Mouse (Mus musculus): ENCODE results near the gene Bend6. TPM values are rescaled to one million over a fixed set of nuclear protein-coding genes. Genes with fewer than 3 reads are reported as not detected.
A peak's percentile ranks its signal among the peaks of the same experiment; 100 is the strongest.

Bend6 gene
- total RNA-seq, 1 experiment: 0.89 TPM

- Histone ChIP-seq H3K36me3 (ENCODE audit: control insufficient read depth, insufficient read depth, low read length, poor library complexity, severe bottlenecking) (no peaks in the 10 kb centered on the region), H3K27ac (ENCODE audit: insufficient read depth, low read depth, low read length, poor library complexity, severe bottlenecking) (0 out of 2 replicates have a peak within 1 kb of the TSS, but pooled peaks have one; percentile 26), H3K4me1 (ENCODE audit: control insufficient read depth in 2 of 2, insufficient read depth in 2 of 2, low read length in 2 of 2, poor library complexity in 1 of 2) (peaks cover 0 to 8% of the 10 kb centered on the region in 2 experiments; a peak in 2 of 4 replicates), H3K4me3 (ENCODE audit: insufficient read depth in 1 of 2, low read depth in 1 of 2, low read length in 2 of 2, poor library complexity in 1 of 2, severe bottlenecking in 1 of 2) (peak within 1 kb of the TSS; percentile 81 to 89), H3K9me3 (ENCODE audit: control insufficient read depth, insufficient read depth, low read depth, low read length) (no peaks in the 10 kb centered on the region), H3K9ac (ENCODE audit: insufficient read depth, low read depth, low read length, poor library complexity, severe bottlenecking) (peak within 1 kb of the TSS; percentile 83)
- no peak for DNase-seq (ENCODE audit: low read depth, low spot score)
- TF ChIP-seq ZNF384 (IDR thresholded peaks at IDR 0.05; ENCODE audit: low read depth, low read length) (no peak), HCFC1 (IDR thresholded peaks at IDR 0.05; ENCODE audit: borderline replicate concordance, insufficient read depth, low read length) (no peak), ZC3H11A (IDR thresholded peaks at IDR 0.05; ENCODE audit: borderline replicate concordance, low read depth, low read length) (no peak), MAFK (IDR thresholded peaks at IDR 0.05; ENCODE audit: insufficient read depth, low read depth, low read length) (no peak), CHD2 (IDR thresholded peaks at IDR 0.05; ENCODE audit: low read depth, low read length) (no peak)
- in situ Hi-C loops (cut with MboI; ENCODE audit: low sequenced_read_pairs in 2 of 2, unreplicated experiment in 2 of 2): no loop called here
These were observed 761 bp upstream of the Bend6 start, which contains the start of gene Dst for GRCm38 (mm10) chr1:33908191-33908962. TSS of gene Dst (plus strand) at chr1:33908225.

- TF ChIP-seq CHD2 (IDR thresholded peaks at IDR 0.05; ENCODE audit: low read depth, low read length): no peak
- TF ChIP-seq MAFK (IDR thresholded peaks at IDR 0.05; ENCODE audit: insufficient read depth, low read depth, low read length): no peak
- TF ChIP-seq HCFC1 (IDR thresholded peaks at IDR 0.05; ENCODE audit: borderline replicate concordance, insufficient read depth, low read length): no peak
- TF ChIP-seq ZC3H11A (IDR thresholded peaks at IDR 0.05; ENCODE audit: borderline replicate concordance, low read depth, low read length): no peak
- Histone ChIP-seq H3K4me3 (ENCODE audit: insufficient read depth in 1 of 2, low read depth in 1 of 2, low read length in 2 of 2, poor library complexity in 1 of 2, severe bottlenecking in 1 of 2) (peak overlapping the region; percentile 69 to 81), H3K36me3 (ENCODE audit: control insufficient read depth, insufficient read depth, low read length, poor library complexity, severe bottlenecking) (no peaks in the 10 kb centered on the region), H3K27ac (ENCODE audit: insufficient read depth, low read depth, low read length, poor library complexity, severe bottlenecking) (no peak overlapping the region), H3K9ac (ENCODE audit: insufficient read depth, low read depth, low read length, poor library complexity, severe bottlenecking) (peak overlapping the region; percentile 83), H3K9me3 (ENCODE audit: control insufficient read depth, insufficient read depth, low read depth, low read length) (no peaks in the 10 kb centered on the region), H3K4me1 (ENCODE audit: control insufficient read depth in 2 of 2, insufficient read depth in 2 of 2, low read length in 2 of 2, poor library complexity in 1 of 2) (peaks cover 2 to 8% of the 10 kb centered on the region in 2 experiments; a peak in 2 of 4 replicates)
- in situ Hi-C loops (cut with MboI; ENCODE audit: low sequenced_read_pairs in 2 of 2, unreplicated experiment in 2 of 2): no loop called here
- DNase-seq (ENCODE audit: low read depth, low spot score): no peak
These were observed 689 bp downstream of the Bend6 start for GRCm38 (mm10) chr1:33906927-33907326.

GRCm38 (mm10) chr1:33906216-33906615 is 1.4 kb downstream of the Bend6 start:
- Histone ChIP-seq H3K9ac (ENCODE audit: insufficient read depth, low read depth, low read length, poor library complexity, severe bottlenecking) (no peak overlapping the region), H3K9me3 (ENCODE audit: control insufficient read depth, insufficient read depth, low read depth, low read length) (no peaks in the 10 kb centered on the region), H3K4me1 (ENCODE audit: control insufficient read depth in 2 of 2, insufficient read depth in 2 of 2, low read length in 2 of 2, poor library complexity in 1 of 2) (peaks cover 2 to 8% of the 10 kb centered on the region in 2 experiments; a peak in 2 of 4 replicates), H3K27ac (ENCODE audit: insufficient read depth, low read depth, low read length, poor library complexity, severe bottlenecking) (no peak overlapping the region), H3K4me3 (ENCODE audit: insufficient read depth in 1 of 2, low read depth in 1 of 2, low read length in 2 of 2, poor library complexity in 1 of 2, severe bottlenecking in 1 of 2) (peak overlapping the region in 1 of 2 experiments; percentile 69; a peak in 1 of 4 replicates), H3K36me3 (ENCODE audit: control insufficient read depth, insufficient read depth, low read length, poor library complexity, severe bottlenecking) (no peaks in the 10 kb centered on the region)
- TF ChIP-seq HCFC1 (IDR thresholded peaks at IDR 0.05; ENCODE audit: borderline replicate concordance, insufficient read depth, low read length): no peak
- no peak for TF ChIP-seq ZNF384 (IDR thresholded peaks at IDR 0.05; ENCODE audit: low read depth, low read length)
- TF ChIP-seq MAFK (IDR thresholded peaks at IDR 0.05; ENCODE audit: insufficient read depth, low read depth, low read length): no peak
- no peak for TF ChIP-seq ZC3H11A (IDR thresholded peaks at IDR 0.05; ENCODE audit: borderline replicate concordance, low read depth, low read length)
- no peak for TF ChIP-seq CHD2 (IDR thresholded peaks at IDR 0.05; ENCODE audit: low read depth, low read length)
- in situ Hi-C loops (cut with MboI; ENCODE audit: low sequenced_read_pairs in 2 of 2, unreplicated experiment in 2 of 2): no loop called here
- DNase-seq (ENCODE audit: low read depth, low spot score): no peak

- H3K4me1 ChIP-seq (ENCODE audit: control insufficient read depth in 2 of 2, insufficient read depth in 2 of 2, low read length in 2 of 2, poor library complexity in 1 of 2): peaks cover 2 to 8% of the 10 kb centered on the region in 2 experiments; a peak in 2 of 4 replicates
- peak overlapping the region; percentile 5 to 57 for H3K4me3 ChIP-seq (ENCODE audit: insufficient read depth in 1 of 2, low read depth in 1 of 2, low read length in 2 of 2, poor library complexity in 1 of 2, severe bottlenecking in 1 of 2)
- TF ChIP-seq ZNF384 (IDR thresholded peaks at IDR 0.05; ENCODE audit: low read depth, low read length) (no peak), HCFC1 (IDR thresholded peaks at IDR 0.05; ENCODE audit: borderline replicate concordance, insufficient read depth, low read length) (no peak), ZC3H11A (IDR thresholded peaks at IDR 0.05; ENCODE audit: borderline replicate concordance, low read depth, low read length) (no peak), CHD2 (IDR thresholded peaks at IDR 0.05; ENCODE audit: low read depth, low read length) (no peak), MAFK (IDR thresholded peaks at IDR 0.05; ENCODE audit: insufficient read depth, low read depth, low read length) (no peak)
- peak; percentile 78 for DNase-seq (ENCODE audit: low read depth, low spot score)
- no peak overlapping the region; the same call in 1 of the 2 replicates for H3K27ac ChIP-seq (ENCODE audit: insufficient read depth, low read depth, low read length, poor library complexity, severe bottlenecking)
- H3K9ac ChIP-seq (ENCODE audit: insufficient read depth, low read depth, low read length, poor library complexity, severe bottlenecking): no peak overlapping the region; the same call in 1 of the 2 replicates
- H3K36me3 ChIP-seq (ENCODE audit: control insufficient read depth, insufficient read depth, low read length, poor library complexity, severe bottlenecking): no peaks in the 10 kb centered on the region
- no peaks in the 10 kb centered on the region for H3K9me3 ChIP-seq (ENCODE audit: control insufficient read depth, insufficient read depth, low read depth, low read length)
- in situ Hi-C loops (cut with MboI; ENCODE audit: low sequenced_read_pairs in 2 of 2, unreplicated experiment in 2 of 2): no loop called here
These were observed 4.0 kb downstream of the Bend6 start for GRCm38 (mm10) chr1:33903587-33903986.

Data from ES-E14 (cell line).